Mouse (Mus musculus) heart, embryonic 14.5 days (tissue): ENCODE measurements around the gene Gm49321. TPM values are rescaled to one million over a fixed set of nuclear protein-coding genes. Genes with fewer than 3 reads are reported as not detected.

Experiments
- ATAC-seq: fragments of 200-750 bp; cut with Nextera tagmentation; 2 replicates; pipeline ENCODE4 v1.8.0; 2017; ENCODE audit warnings: low read depth, moderate TSS enrichment; ENCODE audit not compliant: insufficient number of reproducible peaks, insufficient read depth, low FRiP score
- H3K27ac ChIP-seq, 2 experiments: fragments of 200-500 bp in 1 of 2; fragments of 300-500 bp in 1 of 2; sonication (generic) in 1 of 2; replicated peaks in 1 of 2; 2 replicates each; pipeline ENCODE4 v1.5.1; 2012 to 2014; ENCODE audit warnings: low read depth in 2 of 2, low read length in 2 of 2, control low read depth in 1 of 2, mild to moderate bottlenecking in 1 of 2, mixed read lengths in 1 of 2; ENCODE audit not compliant: control insufficient read depth in 1 of 2, insufficient read depth in 1 of 2
- H3K27me3 ChIP-seq: fragments of 300-500 bp; sonication (generic); 2 replicates; pipeline ENCODE4 v1.6.1; 2014; ENCODE audit warnings: mild to moderate bottlenecking, low read length, control low read depth; ENCODE audit not compliant: control insufficient read depth, insufficient read depth
- H3K36me3 ChIP-seq: fragments of 300-500 bp; sonication (generic); 2 replicates; pipeline ENCODE4 v1.6.1; 2014; ENCODE audit warnings: mild to moderate bottlenecking, control low read depth, low read length, mixed read lengths; ENCODE audit not compliant: control insufficient read depth, insufficient read depth
- H3K4me1 ChIP-seq, 2 experiments: fragments of 200-500 bp in 1 of 2; fragments of 300-500 bp in 1 of 2; sonication (generic) in 1 of 2; 2 replicates each; pipeline ENCODE4 v1.6.1; 2012 to 2014; ENCODE audit warnings: low read length in 2 of 2, control low read depth in 1 of 2, mixed read lengths in 1 of 2; ENCODE audit not compliant: control insufficient read depth in 2 of 2, insufficient read depth in 2 of 2
- H3K4me2 ChIP-seq: fragments of 300-500 bp; sonication (generic); 2 replicates; pipeline ENCODE4 v1.6.1; 2014; ENCODE audit warnings: mild to moderate bottlenecking, low read length
- H3K4me3 ChIP-seq, 2 experiments: fragments of 200-500 bp in 1 of 2; fragments of 300-500 bp in 1 of 2; sonication (generic) in 1 of 2; 2 replicates each; pipeline ENCODE4 v1.5.1; 2012 to 2014; ENCODE audit warnings: low read length in 2 of 2, mild to moderate bottlenecking in 2 of 2, control low read depth in 1 of 2, low read depth in 1 of 2, moderate library complexity in 1 of 2; ENCODE audit not compliant: control insufficient read depth in 1 of 2, insufficient read depth in 1 of 2
- H3K9ac ChIP-seq: fragments of 300-500 bp; sonication (generic); 2 replicates; pipeline ENCODE4 v1.6.1; 2014; ENCODE audit warnings: mild to moderate bottlenecking, low read length
- H3K9me3 ChIP-seq: fragments of 300-500 bp; sonication (generic); 2 replicates; pipeline ENCODE4 v1.6.1; 2016; ENCODE audit warnings: low read length, control low read depth; ENCODE audit not compliant: control insufficient read depth
- WGBS: fragments of 180-500 bp; shearing (Covaris S2); extraction: QIAGEN DNeasy Blood & Tissue Kit; methylation state at CpG from one replicate; pipeline ENCODE4 v1.1.7; 2014; 5-methylcytosine and 5-hydroxymethylcytosine counted together
- polyA plus RNA-seq: library from polyadenylated mRNA; unstranded; fragments of >200 nt; fragmentation: Nextera tagmentation; extraction: Ambion mirVana; gene quantifications from 2 replicates; pipeline ENCODE4 v1.2.1, GENCODE M21; 2014

The Gm49321 gene
- polyA plus RNA-seq, 1 experiment from 2014 or later: 13.1 TPM

DNA sequence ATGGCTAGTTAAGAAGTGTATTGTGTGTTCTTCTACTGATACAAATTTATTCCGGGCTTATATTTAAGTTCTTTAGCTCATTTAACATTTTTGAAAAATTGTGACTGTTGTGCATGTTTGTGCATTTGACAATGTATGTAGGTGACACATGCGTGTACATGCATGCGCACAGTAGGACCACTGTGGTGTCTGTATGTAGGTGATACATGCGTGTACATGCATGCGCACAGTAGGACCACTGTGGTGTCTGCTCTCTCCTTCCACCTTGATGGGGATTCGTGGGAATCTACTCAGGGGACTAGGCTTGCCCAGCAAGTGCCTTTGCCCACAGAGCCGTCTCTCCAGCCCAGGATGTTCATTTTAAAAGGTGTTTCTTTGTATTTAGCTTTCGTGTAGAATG is 31.7 kb downstream of the Gm49321 start:
- no peak for ATAC-seq
- H3K4me3 ChIP-seq: no peak overlapping the region
- H3K36me3 ChIP-seq: peaks cover 62% of the 10 kb centered on the region
- H3K9ac ChIP-seq: no peak overlapping the region
- peaks cover 6% of the 10 kb centered on the region for H3K9me3 ChIP-seq
- H3K27me3 ChIP-seq: no peaks in the 10 kb centered on the region
- WGBS: 95% methylated on average over 8 of the region's 8 CpGs
- H3K27ac ChIP-seq: no peak overlapping the region
- H3K4me1 ChIP-seq: peaks cover 0 to 7% of the 10 kb centered on the region in 2 experiments; a peak in 2 of 4 replicates
- H3K4me2 ChIP-seq: no peak overlapping the region

GRCm38 (mm10) chr12:73974584-73974983 is 37.1 kb downstream of the Gm49321 start:
- 75% methylated on average over 6 of the region's 6 CpGs for WGBS
- no peak overlapping the region for H3K27ac ChIP-seq
- H3K36me3 ChIP-seq: peaks cover 87% of the 10 kb centered on the region
- H3K4me3 ChIP-seq: no peak overlapping the region
- H3K4me2 ChIP-seq: no peak overlapping the region
- H3K9ac ChIP-seq: no peak overlapping the region
- no peaks in the 10 kb centered on the region for H3K27me3 ChIP-seq
- ATAC-seq: no peak
- no peaks in the 10 kb centered on the region for H3K4me1 ChIP-seq
- H3K9me3 ChIP-seq: peaks cover 6% of the 10 kb centered on the region

- H3K27ac ChIP-seq: no peak overlapping the region
- 88% methylated on average over 3 of the region's 3 CpGs for WGBS
- H3K27me3 ChIP-seq: no peaks in the 10 kb centered on the region
- no peak for ATAC-seq
- H3K4me1 ChIP-seq: peaks cover 2 to 8% of the 10 kb centered on the region in 2 experiments; a peak in 3 of 4 replicates
- peaks cover 71% of the 10 kb centered on the region for H3K36me3 ChIP-seq
- no peak overlapping the region for H3K4me2 ChIP-seq
- H3K9ac ChIP-seq: no peak overlapping the region
- H3K4me3 ChIP-seq: no peak overlapping the region
- H3K9me3 ChIP-seq: no peaks in the 10 kb centered on the region
Observed at GRCm38 (mm10) chr12:73978144-73978543, 40.7 kb downstream of the Gm49321 start.

- Histone ChIP-seq H3K27ac (no peak overlapping the region), H3K4me3 (no peak overlapping the region), H3K27me3 (no peaks in the 10 kb centered on the region), H3K36me3 (peaks cover 73% of the 10 kb centered on the region), H3K9ac (no peak overlapping the region), H3K4me1 (peaks cover 2 to 8% of the 10 kb centered on the region in 2 experiments; a peak in 3 of 4 replicates), H3K9me3 (no peaks in the 10 kb centered on the region), H3K4me2 (no peak overlapping the region)
- ATAC-seq: no peak
- WGBS: 89% methylated on average over 5 of the region's 5 CpGs
Observed at GRCm38 (mm10) chr12:73979667-73980066, 42.2 kb downstream of the Gm49321 start.

DNA sequence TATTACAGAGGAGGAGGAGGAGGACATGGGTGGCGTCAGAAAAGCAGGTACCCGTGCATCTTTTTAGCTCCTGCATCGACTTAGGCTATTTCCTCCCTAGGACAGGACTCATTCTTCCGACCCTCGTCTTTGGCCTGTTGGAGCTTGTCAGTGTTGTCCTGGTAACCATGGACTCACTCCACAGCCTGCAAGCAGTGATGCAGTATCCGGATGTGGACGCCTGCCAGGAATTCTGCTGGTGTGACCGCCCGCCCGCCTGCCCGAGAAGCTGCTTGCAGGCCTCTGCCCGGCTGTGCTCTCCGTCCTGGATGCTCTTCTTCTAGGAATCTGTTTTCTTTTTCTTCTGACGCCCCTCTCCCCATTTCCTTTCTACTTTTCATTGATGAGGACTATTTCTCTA is 45.1 kb downstream of the Gm49321 start:
- H3K27ac ChIP-seq: no peak overlapping the region
- no peak overlapping the region for H3K4me3 ChIP-seq
- peaks cover 2 to 8% of the 10 kb centered on the region in 2 experiments; a peak in 3 of 4 replicates for H3K4me1 ChIP-seq
- WGBS: 25% methylated on average over 14 of the region's 14 CpGs
- H3K36me3 ChIP-seq: peaks cover 73% of the 10 kb centered on the region
- H3K4me2 ChIP-seq: no peak overlapping the region
- ATAC-seq: peak; percentile 87
- no peaks in the 10 kb centered on the region for H3K9me3 ChIP-seq
- no peak overlapping the region for H3K9ac ChIP-seq
- no peaks in the 10 kb centered on the region for H3K27me3 ChIP-seq

DNA sequence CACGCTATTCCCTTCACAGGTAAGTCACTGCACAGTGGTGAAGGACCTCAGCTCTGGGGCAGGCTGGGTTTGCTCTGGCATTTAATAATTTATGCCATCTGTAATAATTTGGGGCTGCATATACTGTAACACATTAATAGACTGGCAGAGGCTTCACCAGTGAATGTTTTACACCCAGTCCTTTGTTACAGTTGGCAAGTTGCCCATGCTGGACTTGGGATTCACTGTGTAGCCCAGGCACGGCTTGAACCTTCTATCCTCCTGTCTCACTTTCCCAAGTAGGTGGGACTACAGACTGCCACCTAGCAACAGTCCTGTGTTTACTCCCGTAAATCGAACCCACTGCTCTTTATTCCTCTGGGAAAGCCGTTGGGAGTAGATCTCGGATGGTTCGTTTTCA is 48.8 kb downstream of the Gm49321 start:
- Histone ChIP-seq H3K9ac (no peak overlapping the region), H3K4me3 (no peak overlapping the region), H3K36me3 (peaks cover 49% of the 10 kb centered on the region), H3K4me1 (peaks cover 2 to 8% of the 10 kb centered on the region in 2 experiments; a peak in 3 of 4 replicates), H3K27ac (no peak overlapping the region), H3K4me2 (no peak overlapping the region), H3K9me3 (no peaks in the 10 kb centered on the region), H3K27me3 (no peaks in the 10 kb centered on the region)
- WGBS: 84% methylated on average over 7 of the region's 7 CpGs
- ATAC-seq: no peak

DNA sequence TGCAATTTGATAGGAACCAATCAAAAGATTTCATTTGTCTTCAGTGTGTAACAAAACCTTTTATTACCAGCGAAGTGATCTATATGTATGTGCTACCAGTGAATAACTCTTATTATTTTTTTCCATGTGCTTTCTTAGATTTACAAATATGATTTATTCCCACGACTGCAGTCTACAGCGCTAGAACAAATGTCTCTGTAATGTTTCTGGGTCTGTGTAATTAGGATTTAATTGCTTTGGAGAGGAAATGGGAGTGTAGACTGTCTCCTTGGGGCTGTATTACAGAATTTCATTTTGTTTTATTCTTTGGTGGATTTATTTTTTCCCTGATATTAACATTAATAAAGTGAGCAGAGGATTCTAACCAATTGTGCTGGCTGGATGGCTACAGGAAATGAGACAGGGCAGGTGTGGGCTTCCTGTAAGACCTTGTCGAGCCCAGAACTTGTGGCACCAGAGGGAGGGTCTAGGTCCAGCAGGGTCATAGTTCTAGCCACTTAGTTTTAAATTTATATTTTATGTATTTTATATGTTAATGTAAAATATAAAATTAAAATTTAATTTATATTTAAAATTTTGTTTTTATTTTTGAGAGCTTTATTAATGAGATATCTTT is 51.0 kb downstream of the Gm49321 start:
- WGBS: 97% methylated on average over 4 of the region's 4 CpGs
- no peak for ATAC-seq
- Histone ChIP-seq H3K9ac (no peak overlapping the region), H3K27ac (no peak overlapping the region), H3K4me3 (no peak overlapping the region), H3K4me1 (no peaks in the 10 kb centered on the region), H3K9me3 (no peaks in the 10 kb centered on the region), H3K4me2 (no peak overlapping the region), H3K27me3 (no peaks in the 10 kb centered on the region), H3K36me3 (peaks cover 41% of the 10 kb centered on the region)

GRCm38 (mm10) chr12:73989594-73989993 is 52.1 kb downstream of the Gm49321 start:
- no peak for ATAC-seq
- Histone ChIP-seq H3K36me3 (peaks cover 30% of the 10 kb centered on the region), H3K4me1 (no peaks in the 10 kb centered on the region), H3K27me3 (no peaks in the 10 kb centered on the region), H3K9me3 (no peaks in the 10 kb centered on the region), H3K4me2 (no peak overlapping the region), H3K4me3 (no peak overlapping the region), H3K9ac (no peak overlapping the region), H3K27ac (no peak overlapping the region)
